Mouse (Mus musculus): Measurements from ENCODE around the gene Rasgef1b. TPM values are rescaled to one million over a fixed set of nuclear protein-coding genes. Genes with fewer than 3 reads are reported as not detected.

Rasgef1b gene
- total RNA-seq, 2 experiments from 2014 or later = 14.6 to 19.6 TPM

DNA sequence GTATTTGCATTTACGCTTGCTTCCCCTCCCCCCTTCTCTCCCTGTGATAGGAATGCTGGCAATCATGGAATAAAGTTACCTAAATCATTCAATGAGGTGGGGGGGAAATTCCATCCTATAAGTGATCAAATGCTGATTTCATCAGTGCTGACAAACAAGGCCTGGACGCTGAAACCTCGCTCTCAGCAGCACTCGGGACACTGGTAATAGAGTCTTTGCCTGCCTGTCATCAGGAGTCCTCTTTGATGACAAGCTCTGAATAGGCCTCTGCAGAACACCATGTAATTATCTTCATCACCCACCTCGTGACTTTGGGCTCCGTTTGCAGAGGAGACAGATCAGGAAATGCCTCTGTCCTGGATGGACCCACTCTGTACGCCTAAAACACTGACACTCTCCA lies 326.6 kb downstream of the Rasgef1b start:
- DNase-seq = no peak

DNA sequence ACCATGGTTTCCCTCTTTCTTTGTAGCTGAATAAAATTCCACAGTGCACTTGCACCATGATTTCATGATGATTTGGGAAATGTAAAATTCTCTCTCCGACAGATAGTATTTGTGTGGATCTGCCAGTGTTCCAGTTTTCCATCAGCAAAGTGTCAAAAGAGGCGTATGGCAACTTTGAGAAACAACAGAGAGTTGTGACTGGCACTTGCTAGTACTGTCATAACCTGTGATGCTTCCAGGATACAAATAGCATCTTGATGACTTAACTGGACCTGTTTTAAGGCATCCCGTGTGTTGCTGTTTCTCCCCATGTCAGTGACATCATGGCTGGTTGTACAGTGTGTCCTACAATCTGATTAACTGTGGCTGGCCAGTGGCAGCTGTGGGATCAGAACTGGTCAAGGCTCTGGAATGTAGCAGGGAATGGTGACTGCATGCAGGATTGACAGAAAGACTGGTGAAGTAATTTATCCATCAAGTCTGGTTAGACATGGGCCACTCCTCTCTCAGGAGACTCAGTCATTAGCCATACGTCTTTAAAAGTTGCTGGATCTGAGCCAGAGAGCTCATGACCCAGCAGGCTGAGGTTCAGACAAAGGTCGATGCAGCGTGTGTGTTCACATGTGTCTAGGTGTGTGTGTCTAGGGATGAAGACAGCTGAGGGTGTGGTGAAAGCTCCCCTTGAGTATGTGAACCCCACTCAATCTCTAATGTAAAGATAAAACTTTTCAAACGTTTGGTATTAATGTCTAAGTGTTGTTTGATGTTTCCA lies 328.8 kb downstream of the Rasgef1b start:
- DNase-seq = no peak

DNA sequence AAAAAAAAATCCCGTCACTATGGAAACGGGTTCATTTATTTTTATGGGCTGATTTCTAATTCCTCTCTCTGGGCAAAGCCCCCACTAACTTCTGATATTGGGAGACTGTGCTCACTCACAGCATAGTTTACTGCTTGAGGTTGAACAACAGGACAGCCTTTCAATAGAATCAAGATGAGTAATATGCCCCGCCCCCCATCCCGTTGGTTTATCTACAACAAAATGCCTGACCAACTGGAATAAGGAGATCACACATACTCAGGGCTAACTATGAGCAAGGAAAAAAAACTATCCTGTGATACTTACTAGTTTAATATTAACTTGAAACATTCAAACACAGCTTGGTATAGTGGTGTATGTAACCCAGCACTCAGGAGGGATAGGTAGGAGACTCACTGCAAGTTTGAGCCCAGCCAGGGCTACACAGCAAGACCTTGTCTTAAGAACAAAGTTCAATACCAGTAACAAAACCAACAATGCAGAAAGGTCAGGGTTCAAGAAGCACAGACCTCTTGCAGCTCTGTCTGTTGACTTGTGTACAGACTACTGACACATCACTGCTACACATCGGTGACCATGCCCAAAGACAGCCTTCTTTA lies 330.3 kb downstream of the Rasgef1b start:
- no peak for DNase-seq

DNA sequence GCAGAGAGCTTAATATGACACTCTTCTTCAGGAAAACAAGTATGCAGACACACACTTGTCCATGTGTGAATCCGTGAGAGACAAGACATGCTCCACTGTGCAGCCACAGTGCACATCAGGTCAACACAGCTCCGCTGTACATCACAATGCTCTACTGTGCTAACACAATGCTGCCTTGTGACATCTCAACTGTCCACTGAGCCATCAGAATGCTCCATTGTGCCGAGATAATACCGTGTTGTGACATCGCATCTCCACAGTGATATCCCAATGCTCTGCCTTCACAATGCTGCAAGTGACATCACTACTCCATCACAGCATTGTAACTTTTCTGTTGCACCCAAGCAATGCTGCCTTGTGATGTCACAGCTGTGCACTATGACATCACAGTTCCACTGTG lies 334.3 kb downstream of the Rasgef1b start:
- no peak for DNase-seq

DNA sequence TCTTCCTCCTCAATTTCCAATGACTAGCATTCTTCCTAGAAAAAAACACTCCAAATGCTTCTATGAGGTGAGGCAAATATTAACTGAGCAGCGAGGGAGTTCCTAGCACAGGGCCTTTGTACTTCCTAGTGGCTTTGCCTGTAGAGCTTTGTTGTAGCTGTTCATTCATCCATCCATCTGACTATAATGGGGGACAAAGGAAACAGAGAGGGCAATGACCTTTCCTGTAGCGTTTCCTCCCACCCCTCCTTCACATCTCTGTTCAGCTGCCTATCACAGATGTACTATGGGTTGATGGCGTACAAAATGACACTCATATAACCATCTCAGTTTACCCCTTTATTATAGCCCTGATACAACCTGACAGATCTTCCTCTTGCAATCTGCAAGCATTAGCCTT lies 337.3 kb downstream of the Rasgef1b start:
- DNase-seq = no peak

DNA sequence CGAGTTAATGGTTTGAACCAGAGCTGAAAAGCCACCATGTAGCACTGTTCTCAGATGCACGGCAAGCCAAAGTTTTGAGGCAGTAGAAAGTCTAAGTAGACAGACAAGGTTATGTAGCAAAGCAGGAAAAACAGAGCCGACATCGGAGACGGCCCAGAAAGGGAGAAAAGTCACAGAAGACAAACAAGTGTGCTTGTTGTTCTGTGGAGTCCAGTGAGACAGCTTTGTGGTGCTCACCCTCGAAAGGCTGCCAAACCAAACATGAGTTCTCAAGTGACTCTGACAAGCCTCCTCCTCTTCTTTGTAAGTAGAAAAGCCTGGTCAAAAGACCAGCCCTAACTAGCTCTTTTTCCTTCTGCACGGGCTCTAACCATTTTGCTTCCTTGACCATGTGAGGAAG lies 338.1 kb downstream of the Rasgef1b start:
- peak; percentile 51 to 69 for DNase-seq

DNA sequence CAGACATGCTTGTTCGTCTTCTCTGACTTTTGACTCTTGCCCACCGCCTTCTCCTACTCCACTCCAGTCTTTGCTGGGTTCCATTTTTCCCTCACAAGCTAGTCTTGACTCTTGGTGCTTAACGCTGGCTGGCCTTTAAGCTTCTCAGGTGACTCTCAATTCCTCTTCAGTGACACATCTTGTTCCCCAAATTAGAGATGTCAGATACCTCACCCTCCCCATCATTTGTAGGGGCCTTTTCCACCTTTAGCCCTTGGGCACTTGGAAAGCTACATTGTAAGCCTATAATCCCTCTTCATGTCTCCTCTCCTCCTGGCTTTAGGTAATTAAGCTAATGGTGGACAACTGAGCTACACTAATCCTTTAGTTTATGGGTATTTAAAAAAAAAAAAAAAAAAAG lies 338.6 kb downstream of the Rasgef1b start:
- no peak for DNase-seq

DNA sequence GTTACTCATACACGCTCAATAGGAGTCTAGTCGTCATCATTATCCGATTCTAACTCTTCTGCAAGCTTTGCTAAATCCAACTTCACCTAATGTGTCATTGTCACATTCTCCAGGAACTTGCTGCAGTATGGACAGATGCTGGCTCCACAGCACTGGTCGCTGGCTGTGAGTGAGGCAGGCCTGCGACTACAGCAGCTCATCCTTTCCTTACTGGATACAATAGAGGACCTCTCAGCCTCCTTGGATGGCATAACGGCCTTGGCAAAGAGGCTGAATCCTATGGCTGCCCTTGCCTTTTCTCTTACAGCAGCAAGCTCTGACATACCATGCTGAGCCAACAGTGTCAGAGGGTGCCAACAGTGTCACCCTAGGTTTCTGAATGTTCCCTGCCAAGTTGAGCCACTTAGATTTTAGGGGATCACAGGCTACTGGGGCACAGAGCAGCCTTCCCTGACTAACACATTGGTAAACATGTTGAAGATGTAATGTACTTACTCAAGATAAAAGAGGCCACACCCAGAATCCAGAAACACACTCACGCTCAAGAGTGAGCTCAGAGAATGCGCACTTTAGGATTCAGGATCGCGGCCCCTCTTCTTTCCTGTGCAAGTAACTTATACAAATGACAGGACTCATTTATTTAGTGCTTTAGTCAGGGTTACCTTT lies 340.1 kb downstream of the Rasgef1b start:
- DNase-seq = no peak

DNA sequence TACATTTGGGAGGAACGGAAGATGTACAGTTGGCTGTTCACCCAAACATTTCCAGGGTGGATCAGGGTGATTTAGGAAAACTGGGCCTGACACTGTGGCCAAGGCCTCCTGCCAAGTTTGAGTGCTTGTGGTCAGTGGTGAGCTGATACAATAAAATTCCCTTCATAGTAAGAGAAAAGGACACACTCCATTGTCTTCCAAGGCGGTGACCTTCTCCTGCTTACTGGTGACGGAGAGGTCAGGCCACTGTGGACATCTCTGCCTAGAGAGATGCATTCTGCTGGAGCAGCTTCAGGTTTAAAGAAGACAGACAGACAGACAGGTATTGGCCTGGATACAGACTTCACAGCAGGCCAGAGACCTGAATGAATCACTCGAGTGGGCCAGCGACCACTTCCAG lies 340.7 kb downstream of the Rasgef1b start:
- DNase-seq = peak; percentile 31 to 48

DNA sequence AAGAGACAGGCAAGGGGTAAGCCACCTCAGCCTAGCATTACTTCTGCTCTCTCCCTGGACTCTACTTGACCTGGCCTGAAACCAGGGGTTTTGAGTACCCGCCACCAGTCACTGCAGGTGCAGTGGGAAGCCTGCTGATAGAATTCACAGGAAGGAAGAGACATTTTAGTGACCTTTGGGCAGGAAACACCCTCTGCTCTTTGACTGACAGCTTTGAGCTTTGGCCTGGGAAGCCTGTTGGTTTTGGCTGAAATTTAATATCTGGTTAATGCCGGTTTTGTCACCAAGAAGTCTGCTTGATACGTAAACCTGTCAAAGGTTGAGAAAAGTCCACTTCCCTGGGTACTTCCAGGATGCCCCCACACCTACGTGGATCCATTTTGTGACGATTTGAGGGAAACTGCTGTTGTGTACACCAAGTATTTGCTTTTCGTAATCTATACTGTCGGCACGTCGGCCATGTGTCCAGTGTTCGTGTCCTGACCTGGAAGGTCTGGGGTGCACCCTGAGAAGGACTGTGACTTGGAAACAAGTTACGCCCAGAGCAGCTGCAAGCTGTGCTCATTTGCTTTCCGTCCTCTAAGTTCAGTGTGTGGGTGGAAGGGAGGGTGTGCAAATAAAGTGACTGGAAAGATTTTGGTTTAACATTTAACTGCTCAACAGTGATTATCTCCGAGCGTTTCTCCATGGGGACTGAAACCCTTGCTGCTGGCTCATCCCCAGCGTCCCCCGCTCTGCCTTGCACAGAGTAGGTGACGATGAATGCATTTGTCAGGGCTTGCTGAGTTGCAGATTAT lies 341.5 kb downstream of the Rasgef1b start:
- DNase-seq = peak; percentile 45 to 70

DNA sequence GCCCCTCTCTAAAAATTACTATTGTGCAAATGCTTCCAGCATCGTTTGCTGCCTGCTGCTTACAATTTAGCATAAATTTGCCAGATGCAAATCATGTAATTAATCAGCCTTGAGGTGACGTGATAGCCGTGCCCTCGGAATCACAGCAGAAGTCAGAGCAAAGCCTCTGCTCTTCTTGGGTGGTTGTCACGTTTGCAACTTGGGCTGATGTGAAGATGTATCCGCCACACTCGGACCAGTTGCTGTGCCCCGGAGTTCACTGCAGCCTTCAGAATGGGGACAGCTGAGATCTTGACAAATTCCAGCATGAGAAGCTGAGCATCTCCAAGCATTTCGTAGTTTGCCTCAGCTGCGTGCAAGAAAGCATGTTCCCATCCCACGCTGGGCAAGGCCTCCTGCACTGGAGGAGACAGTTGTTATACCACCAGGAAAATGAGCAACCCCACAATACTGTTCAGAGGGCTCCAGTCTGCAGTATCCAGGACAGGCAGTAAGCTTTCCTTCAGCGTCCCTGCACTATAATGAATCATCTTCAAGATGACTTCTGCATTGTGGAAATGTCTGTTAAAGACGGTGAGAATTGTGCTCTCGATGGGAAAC lies 342.5 kb downstream of the Rasgef1b start:
- no peak for DNase-seq

DNA sequence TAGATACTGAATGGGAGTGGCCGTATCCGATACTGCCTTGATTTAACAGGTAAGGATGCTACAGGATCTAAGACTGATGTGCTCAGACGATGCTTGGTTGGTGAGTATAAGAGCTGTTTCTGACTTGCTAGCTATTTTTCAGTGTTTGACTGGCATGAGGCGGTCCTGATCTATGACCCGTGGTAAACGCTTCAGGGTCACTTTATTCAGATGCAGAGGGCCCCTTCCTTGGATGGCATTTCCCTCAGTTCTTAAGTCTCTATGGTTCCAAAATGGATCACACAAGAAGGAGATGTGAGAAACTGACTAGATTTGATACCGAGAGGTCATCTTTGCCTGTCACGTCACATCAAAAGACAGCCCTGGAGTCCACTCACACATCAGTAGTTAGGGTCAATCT lies 343.1 kb downstream of the Rasgef1b start:
- DNase-seq = no peak

DNA sequence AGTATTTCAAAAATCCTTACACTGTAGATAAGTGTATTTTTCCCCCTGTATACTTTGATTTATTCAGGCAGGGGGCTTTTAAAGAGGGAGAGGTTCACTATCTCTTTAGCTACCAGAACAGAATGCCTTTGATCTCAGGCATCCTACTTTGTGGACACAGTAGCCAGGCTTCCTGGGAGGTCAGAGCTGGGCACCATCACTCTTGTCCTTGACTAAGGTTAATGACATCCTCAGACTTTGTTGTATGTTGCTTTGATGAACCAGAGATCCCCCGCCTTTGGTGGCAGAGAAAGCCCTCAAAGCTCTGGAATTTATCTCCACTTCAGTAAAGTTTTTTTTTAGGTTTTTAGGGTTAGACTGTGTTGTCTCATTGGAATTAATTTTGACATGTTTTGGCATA lies 343.8 kb downstream of the Rasgef1b start:
- DNase-seq = no peak

DNA sequence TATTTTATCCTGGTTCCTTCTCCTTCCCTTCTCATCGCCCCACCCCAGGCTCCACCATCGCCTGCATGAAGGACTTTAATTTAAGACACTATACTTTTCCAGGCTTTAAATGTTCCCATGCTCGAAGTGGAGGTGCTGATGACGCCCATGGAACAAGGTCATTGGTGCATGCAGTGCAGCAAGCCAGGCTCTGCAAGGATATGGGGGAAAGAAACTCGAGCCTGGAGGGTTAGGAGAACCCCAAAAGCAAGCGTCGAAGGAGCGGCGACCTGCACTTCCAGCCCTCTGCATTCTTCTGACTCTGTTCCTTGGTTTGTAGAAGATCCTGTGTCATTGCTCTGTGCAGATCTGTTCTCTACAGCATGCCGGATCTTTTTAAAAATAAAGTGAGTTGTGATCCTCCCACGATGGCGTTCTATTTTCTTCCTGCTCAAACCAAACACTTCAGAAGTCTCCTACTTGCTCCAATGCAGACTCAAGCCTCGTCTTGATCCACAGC lies 345.0 kb downstream of the Rasgef1b start:
- DNase-seq = no peak

DNA sequence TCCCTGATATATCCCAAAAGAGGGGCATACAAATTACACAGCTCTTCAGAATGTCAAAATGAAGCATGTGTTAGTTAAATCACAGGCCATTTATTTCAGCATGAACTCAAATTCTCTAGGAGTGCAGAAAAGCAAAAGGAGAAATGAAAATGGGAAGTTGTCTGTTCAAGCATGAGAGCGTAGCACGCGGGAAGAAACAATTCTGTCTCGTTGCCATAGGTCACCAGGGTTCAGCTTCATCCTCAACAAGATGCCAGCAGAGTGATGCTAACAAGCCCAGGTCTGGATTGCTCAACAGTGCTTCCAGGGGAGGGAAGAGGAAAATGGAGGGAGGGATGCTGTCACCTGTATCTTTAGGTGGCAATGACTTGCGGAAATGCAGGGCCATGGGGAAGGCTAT lies 346.1 kb downstream of the Rasgef1b start:
- peak in 1 of 2 experiments; percentile 59 for DNase-seq

DNA sequence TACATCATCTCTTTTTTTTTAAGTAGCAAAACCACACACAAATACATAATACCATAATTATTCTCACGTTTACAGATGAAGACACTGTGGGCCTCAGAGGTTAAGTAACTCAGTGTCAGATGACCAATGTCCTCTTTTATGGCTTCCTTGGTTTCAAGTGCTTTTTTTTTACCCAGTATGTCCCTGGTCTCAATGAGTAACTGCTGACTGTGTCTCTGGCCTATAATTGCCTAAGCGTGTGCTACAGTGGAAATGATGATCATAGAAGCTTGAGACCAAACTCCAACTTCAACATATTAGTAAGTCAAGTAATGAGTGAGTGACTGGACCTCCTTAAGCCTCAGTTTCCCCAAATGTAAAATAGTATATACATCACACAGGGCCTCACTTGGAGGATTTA lies 347.2 kb downstream of the Rasgef1b start:
- no peak for DNase-seq

DNA sequence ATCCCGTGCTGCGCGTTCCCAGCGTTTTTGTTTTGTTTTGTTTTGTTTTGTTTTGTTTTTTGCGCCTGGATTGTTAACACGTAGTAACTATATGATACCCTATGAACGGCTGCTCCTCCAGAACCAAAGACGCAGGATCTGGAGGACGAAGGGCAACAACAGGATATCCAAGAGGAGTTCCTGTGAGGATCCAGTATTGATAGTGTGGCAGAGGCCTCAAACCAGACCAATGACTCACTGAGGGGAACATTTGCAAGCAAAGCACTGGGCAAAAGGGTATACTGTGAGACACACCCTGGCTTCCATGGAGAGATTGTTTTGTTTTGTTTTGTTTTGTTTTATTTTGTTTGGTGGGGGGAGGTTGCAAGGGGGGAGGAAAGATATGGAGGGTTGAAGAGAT lies 348.0 kb downstream of the Rasgef1b start:
- no peak for DNase-seq

DNA sequence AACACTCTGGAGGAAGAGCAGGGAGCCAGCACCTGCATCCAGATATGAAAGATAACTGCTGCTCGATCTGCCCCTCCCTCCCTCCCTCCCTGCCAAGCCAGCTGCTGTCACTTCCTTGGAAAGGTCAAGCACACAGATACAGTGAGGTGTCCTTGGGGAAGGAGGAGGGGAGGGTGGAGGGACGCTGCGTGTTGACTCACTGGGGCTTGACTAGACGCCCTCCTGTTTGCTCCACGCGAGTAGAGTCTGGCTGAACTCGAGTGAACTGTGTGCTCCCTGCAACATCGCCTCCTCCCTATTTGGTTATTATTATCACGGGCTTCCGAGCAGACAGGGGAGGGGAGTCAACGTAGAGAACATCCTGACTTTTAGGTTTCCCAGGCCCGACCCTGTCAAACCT lies 348.7 kb downstream of the Rasgef1b start:
- DNase-seq = peak; percentile 43 to 66

DNA sequence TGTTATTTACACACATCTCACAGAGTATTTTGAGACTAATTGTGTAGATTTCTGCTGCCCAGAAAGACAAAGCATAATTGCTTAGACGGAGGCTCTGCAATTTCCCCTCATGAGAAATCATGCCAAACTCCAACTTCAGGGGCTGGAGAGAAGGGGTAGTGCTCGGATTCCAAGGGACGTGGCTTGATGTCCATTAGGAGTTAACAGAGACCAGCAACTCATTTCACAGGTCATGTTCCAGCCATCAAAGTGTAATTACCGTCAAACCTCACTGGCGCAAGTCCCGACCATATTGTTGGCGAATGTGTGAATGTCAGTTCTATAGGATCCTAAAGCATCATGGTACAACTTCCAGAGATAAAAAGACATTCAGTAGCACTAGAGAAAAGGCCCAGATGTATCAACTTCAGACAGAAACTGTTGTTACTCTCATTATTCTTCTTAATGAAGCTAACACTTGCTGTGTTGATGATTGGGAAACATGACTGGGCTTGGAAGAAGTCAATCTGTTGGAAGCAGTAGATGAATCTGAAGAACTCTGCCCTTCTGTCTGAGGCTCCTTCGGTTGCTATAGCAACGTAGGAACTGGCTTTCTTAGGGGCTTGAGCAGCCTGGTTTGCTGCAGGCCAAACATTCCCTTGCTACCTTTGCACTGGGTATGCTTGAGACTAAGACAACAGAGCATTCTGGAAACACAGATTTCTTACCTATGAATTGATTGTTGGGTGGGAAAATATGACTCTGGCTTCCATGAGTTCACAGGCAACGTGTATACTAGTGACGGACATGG lies 350.2 kb downstream of the Rasgef1b start:
- no peak for DNase-seq

DNA sequence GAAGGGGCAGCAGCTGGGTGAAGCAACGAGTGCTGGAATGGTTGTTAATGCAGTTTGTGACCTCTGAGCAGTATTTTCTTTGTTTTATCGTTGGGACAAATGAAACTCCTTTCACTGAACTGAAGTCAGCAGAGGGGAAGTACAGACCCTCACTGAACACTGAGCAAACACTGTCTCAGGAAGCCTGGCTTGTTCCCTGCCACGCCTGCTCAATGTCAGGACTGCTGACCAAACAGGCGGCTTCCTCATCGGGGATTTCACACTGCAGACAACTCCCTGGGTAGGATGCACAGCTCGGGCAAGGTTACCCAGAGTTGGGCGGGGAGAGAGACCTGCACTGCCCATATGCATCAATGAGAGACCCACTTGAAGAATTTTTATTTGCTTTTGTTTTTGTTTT lies 353.1 kb downstream of the Rasgef1b start:
- peak in 1 of 2 experiments; percentile 69 for DNase-seq

DNA sequence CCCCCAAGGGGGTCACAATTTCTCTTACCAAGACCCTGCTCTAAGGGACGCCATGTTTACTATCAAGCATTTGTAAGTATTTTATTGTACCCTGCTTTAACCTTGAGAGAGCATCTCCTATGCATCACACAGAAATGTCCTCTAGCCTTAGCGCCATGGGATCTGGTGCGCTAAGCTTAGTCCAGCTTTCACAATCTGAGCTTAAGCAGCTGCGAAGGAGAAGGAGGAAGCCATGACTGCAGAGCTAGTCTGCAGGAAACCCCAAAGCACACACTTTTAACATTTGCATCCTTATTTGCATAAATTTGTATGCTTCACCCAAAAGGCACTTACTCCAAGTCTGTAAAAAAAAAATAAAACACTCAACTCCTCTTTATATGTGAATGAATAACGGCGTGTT lies 354.4 kb downstream of the Rasgef1b start:
- no peak for DNase-seq
